Mouse (Mus musculus) urinary bladder, adult 18-20 months (tissue): ENCODE measurements at regions not wholly inside any gene's neighbourhood (a gene's known extent, or its start where the extent isn't known, plus 50 kb on each side); places are given as distances from the start of the nearest gene placed in this dataset.
A peak's percentile ranks its signal among the peaks of the same experiment; 100 is the strongest.

Experiments used
- DNase-seq, 2 experiments: peaks; one replicate each; pipeline ENCODE4 v3.0.0; 2022; ENCODE audit warnings: low spot score in 2 of 2, mixed read lengths in 2 of 2

GRCm38 (mm10) chr15:7459992-7460820 is 62.0 kb upstream of the Egflam start:
- DNase-seq: peak; percentile 7 to 48

DNA sequence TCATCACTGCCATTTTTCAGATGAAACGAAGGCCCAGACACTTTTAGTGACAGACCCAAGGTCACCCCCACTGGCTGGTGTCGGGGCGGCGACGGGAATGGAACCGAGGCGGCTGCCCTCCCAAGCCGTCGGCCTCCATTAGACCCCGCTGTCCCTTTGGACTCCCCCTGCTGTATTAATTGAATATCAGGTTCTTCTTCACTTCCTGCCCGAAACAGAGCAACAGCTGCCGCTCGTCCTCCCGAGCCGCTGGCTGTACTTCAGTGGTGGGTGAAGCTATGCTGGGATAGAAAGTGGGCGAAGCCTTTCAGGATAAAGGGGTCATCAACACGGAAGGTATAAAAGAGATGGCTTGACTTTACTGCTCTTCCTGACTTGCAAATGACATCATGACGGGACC is 64.4 kb upstream of the Egflam start:
- no peak for DNase-seq

GRCm38 (mm10) chr15:7463444-7464350 is 65.5 kb upstream of the Egflam start:
- no peak for DNase-seq

- DNase-seq: no peak
Measured at GRCm38 (mm10) chr15:7480211-7480610, 82.0 kb upstream of the Egflam start.

GRCm38 (mm10) chr15:7480792-7481210 is 82.6 kb upstream of the Egflam start:
- no peak for DNase-seq

DNA sequence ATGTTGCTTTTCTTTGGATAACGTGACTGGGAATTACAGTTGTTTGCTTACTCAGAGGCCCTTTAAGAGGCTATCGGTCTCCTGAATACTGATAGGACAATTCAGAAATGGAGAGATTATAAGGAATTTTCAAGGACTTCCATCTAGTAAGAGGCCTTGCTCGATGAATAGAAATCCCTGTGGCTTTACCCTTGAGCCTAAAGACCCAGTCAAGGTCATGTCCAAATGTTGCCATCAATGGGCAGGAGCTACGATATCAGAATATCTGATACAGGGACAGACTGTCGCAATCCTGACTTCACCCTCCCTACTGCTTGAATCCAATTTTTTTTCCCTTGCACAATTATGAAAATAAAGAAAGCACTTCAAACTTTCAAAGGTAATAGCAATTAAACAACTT is 85.5 kb upstream of the Egflam start:
- DNase-seq: no peak

GRCm38 (mm10) chr15:7491091-7491490 is 92.9 kb upstream of the Egflam start:
- DNase-seq: no peak

DNA sequence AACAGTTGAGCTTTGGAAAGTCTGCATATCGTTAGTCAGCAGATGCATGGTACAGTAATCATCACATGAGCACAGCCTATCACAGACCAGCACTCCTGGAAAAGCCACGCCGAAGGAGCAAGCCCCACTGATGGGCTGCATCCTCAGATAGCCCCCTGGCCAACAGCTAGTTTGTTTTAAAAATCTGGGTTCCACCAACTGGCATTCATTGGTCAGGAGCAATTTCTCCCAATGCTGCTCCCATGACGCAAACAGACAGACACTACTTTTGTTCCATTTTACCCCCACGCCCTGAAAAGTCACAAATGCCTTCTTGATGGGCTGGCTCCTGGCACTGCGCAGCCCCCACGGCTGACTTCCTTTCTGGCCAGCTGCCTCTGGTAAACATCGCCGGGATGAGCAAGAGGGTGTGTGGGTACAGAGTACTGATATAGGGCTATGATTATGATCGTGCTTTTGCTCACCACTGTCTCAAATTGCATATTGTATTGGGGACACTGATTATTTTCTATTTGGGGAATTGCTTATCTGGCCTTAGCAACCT is 95.0 kb upstream of the Egflam start:
- no peak for DNase-seq

DNA sequence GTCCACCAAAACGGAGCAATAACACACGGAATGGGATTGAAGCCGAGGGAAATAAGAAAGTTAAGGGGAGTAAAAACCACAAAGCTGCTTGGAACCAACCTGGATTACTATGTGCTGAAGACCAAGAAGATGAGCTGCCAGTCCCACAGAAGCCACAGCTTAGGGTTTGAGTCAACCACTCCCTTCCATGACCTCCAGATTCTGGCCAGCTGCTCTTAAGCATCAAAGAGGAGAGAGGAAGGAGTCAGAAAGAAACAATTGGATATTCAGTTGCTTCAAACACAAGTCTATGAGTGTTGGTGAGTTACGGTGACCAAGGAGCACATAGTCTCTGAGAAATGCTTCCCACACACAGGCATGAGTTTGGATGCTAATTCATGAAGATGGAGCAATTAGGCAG is 99.7 kb upstream of the Egflam start:
- DNase-seq: no peak

- no peak for DNase-seq
Measured at GRCm38 (mm10) chr15:7508535-7508934, 110.3 kb upstream of the Egflam start.

DNA sequence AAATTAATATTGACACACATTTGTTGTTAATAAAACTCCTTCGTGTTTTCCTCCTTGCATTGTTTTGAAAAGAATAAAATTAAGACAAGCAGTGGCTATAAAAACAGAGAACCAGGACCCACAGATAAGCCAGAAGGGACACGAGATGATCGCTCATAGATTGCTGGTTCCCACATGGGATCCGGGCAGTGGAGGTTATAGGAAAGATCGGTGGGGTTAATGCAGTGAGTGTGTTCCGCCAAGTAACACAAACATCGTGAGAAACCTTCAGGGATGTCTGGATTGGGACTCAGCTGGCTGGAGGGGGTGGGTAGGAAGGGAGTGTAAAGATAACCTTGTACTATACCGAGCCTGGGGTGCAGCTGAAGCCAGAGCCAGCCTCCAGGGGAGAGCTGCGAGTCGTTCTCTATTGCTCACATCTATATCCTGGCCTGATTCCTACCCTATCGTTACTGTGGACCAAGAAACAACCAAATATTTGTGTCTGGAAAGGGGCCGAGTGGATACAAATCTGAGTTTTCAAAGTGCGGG is 116.6 kb upstream of the Egflam start:
- DNase-seq: no peak

- no peak for DNase-seq
Measured at GRCm38 (mm10) chr15:7521611-7522010, 123.4 kb upstream of the Egflam start.

GRCm38 (mm10) chr15:7522902-7523786 is 124.9 kb upstream of the Egflam start:
- no peak for DNase-seq

GRCm38 (mm10) chr15:7530959-7531588 is 132.9 kb upstream of the Egflam start:
- DNase-seq: no peak

GRCm38 (mm10) chr15:7537858-7538257 is 139.7 kb upstream of the Egflam start:
- no peak for DNase-seq

DNA sequence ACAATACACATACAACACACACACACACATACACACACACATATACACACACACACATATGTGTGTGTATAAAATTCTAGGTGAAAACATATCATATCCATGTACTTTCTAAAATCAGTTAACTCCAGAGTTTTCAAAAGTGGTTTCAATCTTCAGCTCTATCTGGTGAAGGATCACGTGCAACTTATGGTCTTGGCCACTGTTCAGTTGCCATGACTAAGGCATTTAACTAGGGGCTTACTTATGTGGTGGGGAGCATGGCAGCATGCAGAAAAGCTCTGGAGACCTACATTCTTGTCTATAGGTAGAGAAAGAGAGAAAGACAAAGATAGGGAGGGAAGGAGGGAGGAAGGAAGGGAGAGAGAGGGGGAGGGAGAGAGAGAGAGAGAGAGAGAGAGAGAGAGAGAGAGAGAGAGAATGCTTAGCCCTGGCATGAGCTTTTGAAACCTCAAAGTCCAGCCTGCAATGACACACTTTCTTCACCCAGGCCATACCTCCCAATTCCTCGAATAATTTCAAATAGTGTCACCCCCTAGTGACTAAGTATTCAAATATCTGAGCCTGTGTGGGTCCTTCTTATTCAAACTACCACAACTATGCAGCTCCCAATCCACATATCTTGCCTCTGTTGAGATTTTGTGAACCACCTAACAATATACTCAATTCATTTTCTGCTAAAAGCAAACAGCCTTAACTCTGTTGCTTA is 155.1 kb upstream of the Egflam start:
- DNase-seq: no peak

DNA sequence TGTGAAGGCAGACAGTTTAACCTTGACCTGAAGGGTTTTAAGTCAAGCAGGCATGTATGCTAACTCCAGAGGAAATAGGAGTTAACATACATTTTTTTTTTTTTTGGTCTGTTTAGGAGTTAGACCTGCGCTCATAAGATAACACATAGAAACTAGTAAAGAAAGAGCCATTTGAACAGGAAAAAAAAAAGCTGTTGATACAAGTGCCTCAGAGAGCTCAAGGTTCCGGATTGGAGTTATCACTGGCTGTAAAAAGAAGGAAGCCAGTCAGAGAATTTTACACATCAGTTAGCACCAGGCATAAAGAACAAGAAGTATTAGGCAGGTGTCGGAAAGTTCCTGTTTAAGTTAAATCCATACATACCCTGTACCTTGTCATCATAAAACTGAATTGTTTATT is 156.2 kb upstream of the Egflam start:
- DNase-seq: no peak

DNA sequence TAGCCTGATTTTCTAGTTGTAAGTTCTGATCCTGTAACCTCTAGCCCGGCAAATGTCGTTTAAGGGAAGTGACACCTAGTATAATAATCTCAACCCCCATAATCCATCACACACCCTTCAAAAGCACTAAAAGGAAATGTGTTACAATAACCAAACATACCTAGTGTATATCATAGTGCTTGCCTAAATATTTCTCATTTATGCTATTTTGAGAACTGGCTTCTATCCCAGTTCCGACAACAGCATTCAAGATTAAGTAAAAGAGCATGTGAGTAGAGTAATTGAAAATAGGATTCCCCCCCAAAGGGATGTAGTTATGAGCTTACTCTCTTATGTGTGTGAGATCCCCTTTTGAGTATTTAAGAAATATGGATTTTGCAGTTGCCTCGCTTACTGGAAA is 165.1 kb upstream of the Egflam start:
- no peak for DNase-seq

- no peak for DNase-seq
Measured at GRCm38 (mm10) chr15:7563726-7564125, 165.5 kb upstream of the Egflam start.

GRCm38 (mm10) chr15:7572221-7572620 is 174.0 kb upstream of the Egflam start:
- DNase-seq: no peak
